Comparison of ENCODE assay signal across 14 mouse cellular contexts in genomic region chr12:108308363-108308856, GRCm38 (mm10). TPM values are rescaled to one million over a fixed set of nuclear protein-coding genes. Genes with fewer than 3 reads are reported as not detected.
DNase-seq lines count a peak whose midpoint lies in the region; ATAC-seq and TF ChIP-seq lines count a peak whose summit lies in the region.
"Had no signal": no experiment of that assay in that cellular context is flagged by ENCODE, and none has a peak within 500 bp of the region (broad histone marks: within the 10 kb centered on the region; RNA-seq: fewer than 3 reads in every experiment).

No protein-coding gene starts in this region.

- ATAC-seq in inflammation-experienced regulatory T-cells, adult 6 months = no peak
- ATAC-seq: liver, embryonic 12.5 days had no signal

- no peak for TF ChIP-seq POLR2A in cerebellum, adult 2 months (IDR thresholded peaks at IDR 0.05; ENCODE audit: borderline replicate concordance, insufficient read depth, low read length)

- H3K4me3 ChIP-seq in cerebellum, adult 2 months (replicated peaks; ENCODE audit: insufficient read depth, low read depth, low read length) = no peak overlapping the region
- H3K4me3 ChIP-seq: forebrain, embryonic 12.5 days; liver, embryonic 12.5 days; midbrain, embryonic 12.5 days had no signal

- no peak for TF ChIP-seq CTCF in cerebellum, adult 2 months (IDR thresholded peaks at IDR 0.05; ENCODE audit: borderline replicate concordance, insufficient read depth, low read depth, low read length)

- DNase-seq in cerebellum, postnatal 10 days = peak; percentile 44 to 51
- DNase-seq in cerebellum, adult 2 months = no peak
- DNase-seq in 3T3-L1 (ENCODE audit: low read depth, low spot score) = peak; percentile 98
- DNase-seq in gastrocnemius, postnatal 10 days = peak; percentile 31
- DNase-seq in heart, postnatal 36 days = peak; percentile 58 to 73
- DNase-seq in thymus, postnatal 25 days = no peak
- DNase-seq in testis, postnatal 14 days (ENCODE audit: low spot score) = no peak
- DNase-seq: adrenal gland, postnatal 14 days; cerebellum, adult 11 months had no signal

- H3K27me3 ChIP-seq in cerebellum, adult 2 months (ENCODE audit: control insufficient read depth, insufficient read depth, low read length) = no peaks in the 10 kb centered on the region; the same call in 1 of the 2 replicates

- WGBS in cerebellum, adult 2 months = 78% methylated on average over 16 of the region's 16 CpGs

- intact Hi-C loops in heart, postnatal 36 days (cut with DNase I) = no loop called here

- no peak overlapping the region for H3K27ac ChIP-seq in cerebellum, adult 2 months (ENCODE audit: insufficient read depth, low read length)
- H3K27ac ChIP-seq: forebrain, embryonic 12.5 days; liver, embryonic 12.5 days; midbrain, embryonic 12.5 days had no signal

- H3K4me1 ChIP-seq in cerebellum, adult 2 months (ENCODE audit: control insufficient read depth, insufficient read depth, low read length) = peaks cover 10% of the 10 kb centered on the region; the same call in 1 of the 2 replicates

RNA-seq across cellular contexts. Expression of gene Hhipl1, which starts 2.3 kb away (rescaled TPM):
- 4.4 and 4.8 TPM in 2 replicates for polyA plus RNA-seq in cerebellum, adult 2 months (2012; rRNA removed)
- under 1 TPM; 0.38 to 0.54 TPM for total RNA-seq in gastrocnemius, postnatal 10 days (2021)
- total RNA-seq in heart, postnatal 36 days (2021) = 1 to 10 TPM in 1 of 2 experiments, under 1 TPM in 1; 0.94 to 1.6 TPM
- not detected for polyA plus RNA-seq in inflammation-experienced regulatory T-cells, adult 6 months (2017; shearing (Covaris generic))
- total RNA-seq: hematopoietic stem cell, adult 5-6 weeks had no signal

RNA-seq across cellular contexts. Expression of gene Cyp46a1, which starts 25.8 kb away (rescaled TPM):
- 88.8 and 93.7 TPM in 2 replicates for polyA plus RNA-seq in cerebellum, adult 2 months (2012; rRNA removed)
- total RNA-seq in gastrocnemius, postnatal 10 days (2021) = 1 to 10 TPM; 1.1 to 1.5 TPM
- under 1 TPM; 0.41 to 0.44 TPM for total RNA-seq in heart, postnatal 36 days (2021)
- polyA plus RNA-seq in inflammation-experienced regulatory T-cells, adult 6 months (2017; shearing (Covaris generic)) = not detected

RNA-seq across cellular contexts. Expression of gene Ccdc85c, which starts 33.2 kb away (rescaled TPM):
- polyA plus RNA-seq in cerebellum, adult 2 months (2012; rRNA removed) = 75.0 and 78.6 TPM in 2 replicates
- 1 to 10 TPM; 5.0 to 5.1 TPM for total RNA-seq in gastrocnemius, postnatal 10 days (2021)
- total RNA-seq in heart, postnatal 36 days (2021) = 10 to 100 TPM; 33.6 to 38.9 TPM
- polyA plus RNA-seq in inflammation-experienced regulatory T-cells, adult 6 months (2017; shearing (Covaris generic)) = under 1 TPM; 0.21 to 0.33 (median 0.28) TPM

Comparison
In these comparisons a context has a peak if more than half of its experiments do, and no peak if none do; other contexts are left out.
1. DNase-seq: peak in cerebellum, postnatal 10 days (2 of 2), 3T3-L1 (single experiment), gastrocnemius, postnatal 10 days (single experiment) and heart, postnatal 36 days (2 of 2); none in cerebellum, adult 2 months (0 of 2), thymus, postnatal 25 days (single experiment) and testis, postnatal 14 days (single experiment).
2. RNA of gene Ccdc85c, which starts 33.2 kb away (total RNA-seq): 33.6 to 38.9 TPM in heart, postnatal 36 days; 5.0 to 5.1 TPM in gastrocnemius, postnatal 10 days; every median in the first group is over 4 times any median in the second.